Mouse (Mus musculus): ENCODE results near the gene Creb5. TPM values are rescaled to one million over a fixed set of nuclear protein-coding genes. Genes with fewer than 3 reads are reported as not detected.

Gene Creb5
- polyA plus RNA-seq (2012; rRNA removed): 0.30 and 0.78 TPM in 2 replicates

- DNase-seq (ENCODE audit: low read depth, low spot score): no peak
- under 1% methylated on average over 45 of the region's 45 CpGs for WGBS
Measured at GRCm38 (mm10) chr6:53287038-53287561, at the start of gene Creb5. Creb5 (plus strand) TSS chr6:53287270.

GRCm38 (mm10) chr6:53259841-53260240, 27.2 kb upstream of the Creb5 start:
- DNase-seq (ENCODE audit: low read depth, low spot score): no peak
- WGBS: 89% methylated on average over 3 of the region's 3 CpGs

GRCm38 (mm10) chr6:53262401-53262800, 24.7 kb upstream of the Creb5 start:
- 77% methylated on average over 11 of the region's 11 CpGs for WGBS
- no peak for DNase-seq (ENCODE audit: low read depth, low spot score)

GRCm38 (mm10) chr6:53267036-53267435, 20.0 kb upstream of the Creb5 start:
- WGBS: 38% methylated on average over 7 of the region's 7 CpGs
- DNase-seq (ENCODE audit: low read depth, low spot score): no peak

GRCm38 (mm10) chr6:53267732-53268505, 19.2 kb upstream of the Creb5 start:
- 38% methylated on average over 12 of the region's 12 CpGs for WGBS
- no peak for DNase-seq (ENCODE audit: low read depth, low spot score)

GRCm38 (mm10) chr6:53271216-53271615, 15.9 kb upstream of the Creb5 start:
- DNase-seq (ENCODE audit: low read depth, low spot score): no peak
- 56% methylated on average over 3 of the region's 3 CpGs for WGBS

GRCm38 (mm10) chr6:53271636-53272035, 15.4 kb upstream of the Creb5 start:
- DNase-seq (ENCODE audit: low read depth, low spot score): no peak
- WGBS: 36% methylated on average over 4 of the region's 4 CpGs

- WGBS: 7% methylated on average over 20 of the region's 20 CpGs
- DNase-seq (ENCODE audit: low read depth, low spot score): no peak
Measured at GRCm38 (mm10) chr6:53286389-53287037, 557 bp upstream of the Creb5 start.

- no peak for DNase-seq (ENCODE audit: low read depth, low spot score)
- WGBS: 1% methylated on average over 63 of the region's 63 CpGs
Measured at GRCm38 (mm10) chr6:53287562-53288381, 702 bp downstream of the Creb5 start.

GRCm38 (mm10) chr6:53288584-53289558, 1.8 kb downstream of the Creb5 start:
- WGBS: 10% methylated on average over 24 of the region's 24 CpGs
- no peak for DNase-seq (ENCODE audit: low read depth, low spot score)

GRCm38 (mm10) chr6:53289659-53290058, 2.6 kb downstream of the Creb5 start:
- DNase-seq (ENCODE audit: low read depth, low spot score): no peak
- 38% methylated on average over 5 of the region's 5 CpGs for WGBS

- 56% methylated on average over 8 of the region's 8 CpGs for WGBS
- DNase-seq (ENCODE audit: low read depth, low spot score): no peak
Measured at GRCm38 (mm10) chr6:53290215-53290990, 3.3 kb downstream of the Creb5 start.

- no peak for DNase-seq (ENCODE audit: low read depth, low spot score)
- 63% methylated on average over 1 of the region's 1 CpGs for WGBS
Measured at GRCm38 (mm10) chr6:53292931-53293330, 5.9 kb downstream of the Creb5 start.

GRCm38 (mm10) chr6:53297851-53298250, 10.8 kb downstream of the Creb5 start:
- DNase-seq (ENCODE audit: low read depth, low spot score): no peak
- 81% methylated on average over 5 of the region's 5 CpGs for WGBS

GRCm38 (mm10) chr6:53304201-53304600, 17.1 kb downstream of the Creb5 start:
- WGBS: 84% methylated on average over 2 of the region's 2 CpGs

GRCm38 (mm10) chr6:53306156-53306555, 19.1 kb downstream of the Creb5 start:
- no peak for DNase-seq (ENCODE audit: low read depth, low spot score)
- 88% methylated on average over 4 of the region's 4 CpGs for WGBS

More at GRCm38 (mm10) chr6:53304201-53304600, 17.1 kb downstream of the Creb5 start:
- no peak for DNase-seq (ENCODE audit: low read depth, low spot score)

- WGBS: 60% methylated on average over 5 of the region's 5 CpGs
- no peak for DNase-seq (ENCODE audit: low read depth, low spot score)
Measured at GRCm38 (mm10) chr6:53306710-53307109, 19.6 kb downstream of the Creb5 start.

- DNase-seq (ENCODE audit: low read depth, low spot score): no peak
- WGBS: 48% methylated on average over 6 of the region's 6 CpGs
Measured at GRCm38 (mm10) chr6:53308684-53309083, 21.6 kb downstream of the Creb5 start.

Measured in large intestine, adult 2 months (tissue).